Mouse (Mus musculus) cerebellum, adult 9-11 months (tissue): ENCODE data around the gene Rbfox3.
A peak's percentile ranks its signal among the peaks of the same experiment; 100 is the strongest.

ENCODE experiments used
- DNase-seq: peaks from one replicate; pipeline ENCODE4 v3.0.0; 2022

The Rbfox3 gene

DNA sequence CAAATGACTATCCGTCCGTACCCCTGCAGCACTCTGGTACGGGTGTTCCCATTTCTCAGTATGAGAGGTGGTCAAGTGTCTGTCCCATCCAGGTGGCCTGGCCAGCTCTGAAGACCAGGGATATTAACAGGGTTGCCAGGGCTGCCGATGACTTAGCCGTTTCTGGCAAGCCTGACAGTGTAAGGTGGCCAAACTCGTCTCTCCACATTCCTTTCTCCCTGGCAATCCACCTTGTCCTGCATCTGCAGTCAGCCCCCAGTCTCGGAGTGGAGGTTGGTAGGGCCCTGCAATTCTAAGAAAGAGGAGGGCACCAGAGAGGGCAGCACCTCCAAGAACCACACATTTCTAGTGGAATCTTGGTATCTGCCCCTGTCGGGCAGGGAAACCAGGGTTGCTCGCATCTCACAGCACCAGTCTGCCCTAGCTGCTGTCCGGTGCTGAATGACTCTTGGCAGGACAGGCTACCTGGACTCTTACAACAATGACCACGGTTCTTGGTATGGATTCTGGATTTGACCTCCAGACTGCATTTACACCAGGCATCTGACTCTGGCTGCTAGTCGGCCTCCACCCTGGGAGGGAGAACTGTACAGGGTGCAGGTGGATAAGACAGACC, 370.9 kb downstream of the Rbfox3 start:
- DNase-seq: peak; percentile 46

DNA sequence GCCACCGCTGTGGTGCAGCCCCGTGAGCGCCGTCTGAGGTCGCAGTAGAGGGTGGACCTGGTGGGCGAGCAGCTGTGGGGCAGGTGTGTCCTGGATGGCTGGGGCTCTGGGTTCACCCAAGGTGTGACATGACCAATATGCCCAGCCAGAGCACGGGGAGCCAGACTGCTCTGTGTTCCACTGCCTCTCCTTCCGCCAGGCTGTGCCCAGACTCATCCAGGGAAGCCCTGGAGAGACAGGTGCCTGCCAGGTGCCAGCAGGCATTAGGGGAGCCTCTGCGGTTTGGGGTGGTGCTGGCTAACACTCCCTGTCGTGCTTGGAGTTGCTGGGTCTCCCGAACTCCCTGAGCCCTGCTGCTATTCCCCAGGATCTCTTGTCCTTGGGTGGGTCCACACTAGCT, 373.4 kb downstream of the Rbfox3 start:
- DNase-seq: peak; percentile 58

DNA sequence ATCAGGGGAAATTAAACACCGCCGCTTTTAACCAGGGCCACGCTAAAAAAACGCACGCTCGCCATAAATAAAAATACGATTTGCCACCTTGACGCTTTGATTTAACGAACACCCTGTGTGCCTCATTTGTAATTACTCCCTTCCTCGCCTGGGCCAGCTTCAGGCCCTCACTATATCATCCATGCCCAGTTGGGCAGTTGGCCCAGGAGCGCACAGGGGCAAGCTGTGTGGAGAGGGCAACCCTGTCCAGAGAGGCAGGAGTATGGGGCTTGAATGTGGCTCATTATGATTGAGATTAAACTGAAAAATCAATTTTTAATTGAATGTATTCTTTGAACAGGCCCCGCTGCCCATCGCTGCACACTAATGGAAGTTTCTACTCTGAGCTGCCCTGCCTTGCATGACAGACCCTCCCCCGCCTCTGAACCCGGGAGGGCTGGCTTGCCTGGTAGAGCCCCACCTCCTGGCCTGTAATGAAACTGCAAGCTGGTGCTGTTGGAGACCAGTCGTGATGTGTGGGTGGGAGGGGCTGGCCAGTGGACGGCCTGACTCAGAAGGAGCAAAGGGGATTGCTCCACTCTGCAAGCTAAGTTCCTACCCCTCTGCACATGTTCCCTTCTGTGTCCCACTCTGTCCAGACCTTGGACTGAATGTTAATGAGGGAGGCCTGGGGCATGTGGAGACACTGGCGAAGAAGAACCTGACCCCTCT, 376.9 kb downstream of the Rbfox3 start:
- no peak for DNase-seq

DNA sequence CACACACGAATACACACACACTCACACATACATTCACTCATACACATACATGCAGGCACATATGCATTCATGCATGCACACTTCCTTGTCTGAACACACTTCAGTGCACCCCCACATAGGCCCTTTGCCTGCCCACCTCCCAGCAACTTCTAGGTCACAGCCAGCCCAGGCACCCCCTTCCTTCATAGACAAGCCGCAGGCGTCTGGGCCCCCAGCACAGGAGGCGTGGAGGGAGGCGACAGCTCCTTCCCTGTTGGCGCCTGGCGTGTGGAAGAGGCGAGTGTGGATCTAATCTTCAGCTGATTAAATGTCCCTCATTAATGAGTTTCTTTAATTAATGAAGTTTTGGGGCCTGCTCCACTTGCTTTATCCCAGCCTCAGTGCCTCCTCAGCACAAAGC, 381.1 kb downstream of the Rbfox3 start:
- no peak for DNase-seq

DNA sequence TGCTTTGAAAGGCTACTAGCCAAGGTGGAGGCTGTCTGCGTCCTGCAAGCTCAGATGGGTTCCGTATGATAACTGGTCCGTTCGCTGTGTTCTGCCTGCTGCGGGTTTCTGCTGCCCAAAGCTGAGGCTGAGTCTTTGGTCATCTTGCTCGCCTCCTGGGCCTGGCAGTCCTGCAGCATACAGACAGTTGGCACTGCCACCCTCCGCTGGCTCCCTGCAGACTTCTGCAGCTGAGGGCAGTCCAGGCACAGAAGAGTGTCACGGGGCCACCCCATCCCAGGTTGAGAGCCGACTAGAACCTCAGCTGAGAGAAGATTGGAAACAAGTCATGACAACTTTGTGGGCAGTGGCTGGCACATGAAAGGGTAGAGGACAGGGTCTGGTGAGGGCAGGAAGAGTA, 382.6 kb downstream of the Rbfox3 start:
- peak; percentile 74 for DNase-seq

DNA sequence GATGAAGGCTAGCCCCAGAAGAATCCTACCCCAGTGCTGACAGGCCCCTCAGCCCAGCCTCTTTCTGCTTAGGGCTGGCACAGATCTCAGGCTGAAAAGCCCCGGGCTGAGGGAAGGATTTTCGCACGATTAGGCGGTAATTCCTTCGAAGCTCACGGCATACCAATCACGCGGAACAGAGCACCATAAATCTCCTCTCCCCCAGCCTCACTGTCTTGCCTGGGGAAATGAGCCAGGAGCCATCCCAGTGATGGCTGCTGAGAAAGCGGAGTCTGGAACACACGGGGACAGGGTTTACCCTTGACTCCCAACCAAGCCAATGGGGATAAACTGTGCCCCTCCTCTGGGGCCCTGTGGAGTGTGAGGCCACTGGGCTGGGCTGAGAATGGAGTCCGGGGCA, 386.3 kb downstream of the Rbfox3 start:
- no peak for DNase-seq

DNA sequence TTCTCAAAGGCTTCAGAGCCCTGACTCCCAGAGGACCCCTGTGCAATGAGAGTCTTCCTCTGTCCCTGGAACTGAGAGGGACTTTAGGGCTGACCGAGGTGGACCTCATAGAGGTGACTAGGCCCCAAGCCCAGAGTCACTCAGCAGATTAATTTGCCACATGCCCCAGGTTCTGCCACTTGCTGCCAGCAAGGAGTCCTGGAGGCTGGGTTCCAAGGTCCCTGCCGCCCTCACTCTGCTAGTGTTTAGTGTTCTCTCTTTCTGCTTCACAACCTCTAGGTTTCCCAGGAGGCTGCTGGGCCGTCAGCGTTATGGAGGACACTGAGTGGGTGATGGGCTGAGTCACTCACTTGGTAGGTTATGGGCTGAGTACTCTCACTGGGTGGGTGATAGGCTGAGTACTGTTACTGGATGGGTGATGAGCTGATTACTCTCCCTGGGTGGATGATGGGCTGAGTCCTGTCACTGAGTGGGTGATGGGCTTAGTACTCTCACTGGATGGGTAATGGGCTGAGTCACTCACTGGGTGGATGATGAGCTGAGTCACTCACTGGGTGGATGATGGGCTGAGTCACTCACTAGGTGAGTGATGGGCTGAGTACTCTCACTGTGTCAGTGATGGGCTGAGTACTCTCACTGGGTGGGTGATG, 387.8 kb downstream of the Rbfox3 start:
- DNase-seq: peak; percentile 77

DNA sequence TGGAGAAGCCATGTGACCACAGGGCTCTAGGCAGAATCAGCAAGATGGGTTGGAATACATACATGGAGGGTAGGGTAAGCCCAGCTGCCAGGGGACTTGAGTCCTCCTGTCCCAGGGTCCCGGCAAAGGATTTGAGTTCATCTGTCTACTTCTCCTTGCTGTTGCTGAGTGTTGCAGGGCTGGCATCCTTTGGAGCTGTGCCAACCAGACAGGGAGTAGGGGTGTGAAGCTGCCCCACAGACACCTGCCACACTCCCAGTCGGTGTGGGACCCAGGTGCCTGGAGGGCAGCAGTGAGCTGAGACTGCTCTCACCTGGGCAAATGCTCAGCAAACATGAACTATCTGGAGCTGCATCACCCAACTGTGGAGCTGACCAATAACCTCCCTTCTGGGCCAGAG, 390.5 kb downstream of the Rbfox3 start:
- no peak for DNase-seq

DNA sequence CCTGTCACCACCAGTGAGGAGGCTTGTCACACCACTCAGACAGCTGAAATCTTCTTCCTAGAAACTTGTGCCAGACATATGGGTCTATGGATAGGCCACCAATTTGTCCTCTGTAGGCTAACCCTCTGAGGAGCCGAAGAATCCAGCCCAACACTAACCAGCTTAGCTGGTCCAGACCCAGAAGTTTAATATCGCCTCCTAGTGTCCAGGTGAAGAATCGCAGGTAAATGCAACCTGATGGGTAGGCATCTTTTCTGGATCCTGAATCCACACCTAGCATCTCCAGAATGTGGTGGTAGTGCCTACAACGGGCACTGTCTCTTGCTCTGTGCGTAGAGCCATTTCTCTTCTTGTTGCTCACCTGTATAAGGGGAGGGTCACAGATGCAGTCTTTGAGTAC, 391.1 kb downstream of the Rbfox3 start:
- DNase-seq: no peak

DNA sequence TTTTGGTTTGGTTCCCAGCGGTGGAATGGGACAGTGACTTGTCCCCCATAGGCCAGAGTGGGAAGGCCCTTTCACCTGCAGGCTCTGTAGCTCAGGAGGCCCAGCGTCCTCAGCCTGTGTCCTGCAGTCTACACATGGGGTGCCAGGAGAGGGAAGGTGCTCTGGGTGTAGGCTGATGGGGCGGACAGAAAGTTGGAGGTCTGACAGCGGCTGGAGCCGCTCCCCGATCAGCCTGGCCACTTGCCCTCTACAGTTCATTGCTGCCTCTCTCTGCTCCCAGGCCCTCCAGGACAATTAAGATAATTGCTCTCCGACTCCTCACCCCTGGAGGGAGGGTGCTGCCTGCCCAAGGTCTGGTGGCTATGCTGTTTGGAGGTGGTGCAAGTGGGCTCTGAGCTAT, 392.7 kb downstream of the Rbfox3 start:
- no peak for DNase-seq

DNA sequence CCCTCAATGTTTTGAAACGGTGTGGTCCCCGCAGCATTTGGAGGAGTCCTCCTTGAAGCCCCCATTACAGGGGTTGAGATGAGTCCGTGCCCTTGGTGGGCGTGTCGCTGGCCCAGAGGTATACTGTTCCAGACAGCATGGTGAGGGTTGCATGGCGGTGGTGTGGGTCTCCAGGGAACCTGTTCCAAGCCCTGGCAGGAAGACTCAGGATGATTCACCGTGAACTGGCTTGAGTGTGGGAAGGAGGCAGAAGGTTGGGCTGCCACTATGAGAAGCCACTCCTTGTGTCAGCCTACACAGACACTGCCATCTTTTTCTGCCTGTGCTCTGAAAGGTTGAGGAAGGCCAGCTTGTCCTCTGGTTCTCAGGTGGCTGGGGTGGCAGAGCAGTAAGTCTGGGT, 393.5 kb downstream of the Rbfox3 start:
- DNase-seq: no peak

DNA sequence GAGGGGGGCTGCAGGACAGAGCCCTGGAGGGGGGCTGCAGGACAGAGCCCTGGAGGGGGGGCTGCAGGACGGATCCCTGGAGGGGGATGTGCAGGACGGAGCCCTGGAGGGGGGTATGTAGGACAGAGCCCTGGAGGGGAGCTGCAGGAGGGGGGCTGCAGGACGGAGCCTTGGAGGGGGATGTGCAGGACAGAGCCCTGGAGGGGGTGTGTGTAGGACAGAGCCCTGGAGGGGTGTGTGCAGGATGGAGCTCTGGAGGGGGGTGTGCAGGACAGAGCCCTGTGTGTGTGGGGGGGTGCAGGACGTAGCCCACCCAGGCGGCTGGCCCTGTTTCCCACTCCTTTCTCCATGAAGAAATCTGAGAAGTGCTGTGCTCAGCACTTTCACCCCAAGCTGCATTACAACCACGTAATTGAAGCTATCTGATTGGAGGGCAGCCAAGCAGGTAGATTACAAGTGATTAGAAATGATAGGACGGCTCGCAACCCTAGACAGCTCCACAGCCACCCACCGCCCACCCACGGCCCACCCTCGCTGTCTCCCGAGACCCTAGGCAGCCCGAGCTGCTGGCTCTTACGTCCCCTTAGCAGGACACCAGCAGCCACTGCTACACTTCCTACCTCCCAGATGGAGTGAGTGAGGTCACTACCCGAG, 399.0 kb downstream of the Rbfox3 start:
- no peak for DNase-seq

DNA sequence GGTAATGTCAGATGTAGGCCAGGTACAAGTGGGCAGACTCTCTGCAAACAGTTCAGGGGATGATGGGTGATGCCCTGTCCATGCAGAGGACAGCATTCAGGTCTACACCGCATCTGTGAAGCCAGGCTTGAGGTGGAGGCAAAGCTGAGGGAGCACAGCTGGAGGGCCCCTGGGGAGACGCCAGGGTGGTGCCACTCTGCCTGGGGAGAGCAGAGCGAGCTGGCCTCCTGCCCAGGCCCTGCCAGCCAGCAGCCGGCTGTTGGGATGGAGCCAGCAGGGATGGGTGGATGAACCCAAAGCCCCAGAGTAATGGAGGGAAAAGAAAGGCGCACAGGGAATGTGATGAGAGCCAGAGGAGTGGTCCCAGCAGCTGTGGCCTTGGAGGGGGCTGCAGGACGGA, 399.5 kb downstream of the Rbfox3 start:
- DNase-seq: peak; percentile 59

DNA sequence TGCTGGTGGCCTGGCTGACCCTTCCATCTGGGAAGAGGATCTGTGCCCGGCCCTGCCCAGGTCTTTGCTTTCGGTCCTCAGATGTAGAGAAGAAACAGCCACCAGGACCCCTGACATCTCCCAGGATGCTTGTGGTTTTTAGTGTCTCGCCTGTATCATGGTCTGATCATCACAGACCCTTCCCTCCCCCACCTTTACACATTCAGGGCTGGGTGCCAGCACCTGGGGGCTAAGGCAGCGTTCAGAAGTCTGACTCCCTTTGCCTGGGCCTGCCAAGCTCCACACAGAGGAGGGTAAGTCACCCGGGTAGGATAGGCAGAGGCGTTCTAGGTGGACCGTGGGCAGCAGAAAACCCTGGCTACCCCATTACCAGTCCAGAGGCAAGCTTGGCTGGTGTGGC, 403.1 kb downstream of the Rbfox3 start:
- peak; percentile 56 for DNase-seq

DNA sequence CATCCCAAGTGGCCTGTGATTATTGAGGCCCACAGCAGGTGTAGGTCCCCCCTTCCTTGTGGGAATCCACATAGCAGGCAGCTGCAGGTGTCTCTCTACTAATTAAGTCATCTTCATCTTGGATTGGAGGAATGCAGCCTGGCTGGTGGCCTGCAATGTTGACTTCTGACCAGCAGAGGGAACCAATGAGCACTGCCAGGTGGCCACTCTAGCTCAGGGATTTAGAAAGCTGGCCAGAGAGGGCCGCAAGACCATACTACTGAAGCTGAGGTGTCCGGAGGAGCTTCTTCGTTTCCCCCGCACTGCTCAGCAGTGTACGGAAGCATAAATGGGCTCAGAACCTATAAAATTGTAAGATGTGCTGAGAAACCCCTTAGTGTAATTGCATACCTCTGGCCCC, 403.5 kb downstream of the Rbfox3 start:
- peak; percentile 84 for DNase-seq

DNA sequence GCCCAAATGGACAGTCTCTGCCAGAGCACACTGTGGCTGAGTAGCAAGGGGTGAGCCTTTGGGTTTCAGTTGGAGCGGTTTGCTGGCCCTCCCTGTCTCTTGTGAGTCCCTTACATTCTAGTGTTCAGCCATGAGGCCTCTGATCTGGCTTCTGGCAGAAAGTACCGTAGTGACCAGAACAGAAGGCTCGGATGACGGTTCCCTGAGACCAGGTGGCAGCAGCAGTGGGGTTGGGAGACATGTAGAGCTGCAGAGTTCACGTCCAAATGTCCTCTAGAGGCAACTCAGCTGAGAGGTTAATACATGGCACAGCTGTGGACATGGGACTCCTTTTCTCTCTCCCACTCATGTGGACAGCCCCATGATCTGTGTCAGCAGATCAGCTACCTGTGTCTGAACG, 404.3 kb downstream of the Rbfox3 start:
- DNase-seq: peak; percentile 77

DNA sequence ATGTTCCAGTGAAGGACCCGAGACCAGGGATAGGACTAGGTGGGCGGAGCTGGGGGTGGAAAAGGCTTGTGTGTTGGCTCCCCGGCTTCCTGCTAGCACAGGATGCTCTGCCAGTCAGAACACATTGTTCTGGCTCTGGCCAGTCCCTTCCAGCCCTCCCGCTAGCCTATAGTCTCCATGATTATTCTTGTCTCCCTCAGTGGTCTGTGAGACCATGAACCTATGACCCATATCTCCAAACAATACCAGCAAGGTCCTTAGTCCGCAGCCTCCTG, 407.3 kb downstream of the Rbfox3 start:
- DNase-seq: no peak

DNA sequence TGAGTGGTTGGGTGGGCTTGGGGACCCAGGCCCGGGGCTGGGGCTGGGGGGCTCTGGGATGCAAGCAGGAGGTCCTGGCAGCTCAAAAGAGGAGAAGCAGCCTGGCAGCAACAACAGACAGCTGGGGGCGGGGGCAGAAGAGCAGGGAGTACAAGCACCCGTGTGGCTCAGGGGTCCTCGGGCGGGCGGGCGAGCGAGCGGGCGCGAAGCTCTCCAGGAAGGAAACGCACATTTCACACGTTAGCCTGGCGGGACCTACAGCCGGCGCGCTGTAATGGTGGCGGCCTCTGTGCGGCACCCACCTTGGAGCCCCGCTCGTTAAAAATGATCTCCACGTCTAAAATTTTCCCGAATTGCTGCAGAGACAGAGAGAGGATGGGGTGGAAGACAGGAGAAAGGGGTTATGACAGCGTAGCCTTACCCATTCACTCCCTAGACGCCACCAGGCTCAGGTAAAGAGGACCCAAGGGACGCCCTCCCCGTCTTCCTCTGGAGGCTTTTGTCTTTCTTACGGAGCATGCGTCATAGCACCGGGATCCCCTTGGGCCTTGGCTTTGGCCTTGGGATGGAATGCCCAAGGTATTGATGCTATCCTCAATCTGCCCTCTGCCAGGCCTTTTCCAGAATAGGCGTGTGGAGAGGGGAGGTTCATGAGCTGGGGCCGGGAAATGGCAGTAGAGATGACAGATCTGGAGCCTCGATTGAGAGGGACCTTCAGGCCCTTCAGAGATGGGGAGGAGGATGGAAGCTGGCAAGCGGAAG, 407.8 kb downstream of the Rbfox3 start:
- DNase-seq: no peak

DNA sequence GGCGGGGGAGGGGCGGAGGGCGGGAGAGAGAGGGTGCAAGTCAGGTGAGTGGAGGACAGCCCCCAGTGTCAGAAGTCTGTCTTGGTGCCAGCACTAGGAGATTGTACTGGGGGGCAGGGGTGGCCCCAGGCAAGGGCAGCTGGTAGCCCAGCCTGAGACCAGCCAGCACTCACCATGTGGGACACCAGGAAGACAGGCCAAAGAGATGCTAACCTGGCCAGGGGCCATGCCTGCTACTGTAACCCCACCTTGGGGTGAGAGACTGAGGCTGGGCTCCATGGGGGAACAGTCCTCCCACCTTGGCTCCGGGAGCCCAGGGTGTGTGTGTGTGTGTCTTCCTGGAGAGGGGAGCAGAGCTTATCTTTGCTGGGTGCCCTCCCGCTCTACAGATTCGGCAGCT, 408.4 kb downstream of the Rbfox3 start:
- DNase-seq: peak; percentile 46

DNA sequence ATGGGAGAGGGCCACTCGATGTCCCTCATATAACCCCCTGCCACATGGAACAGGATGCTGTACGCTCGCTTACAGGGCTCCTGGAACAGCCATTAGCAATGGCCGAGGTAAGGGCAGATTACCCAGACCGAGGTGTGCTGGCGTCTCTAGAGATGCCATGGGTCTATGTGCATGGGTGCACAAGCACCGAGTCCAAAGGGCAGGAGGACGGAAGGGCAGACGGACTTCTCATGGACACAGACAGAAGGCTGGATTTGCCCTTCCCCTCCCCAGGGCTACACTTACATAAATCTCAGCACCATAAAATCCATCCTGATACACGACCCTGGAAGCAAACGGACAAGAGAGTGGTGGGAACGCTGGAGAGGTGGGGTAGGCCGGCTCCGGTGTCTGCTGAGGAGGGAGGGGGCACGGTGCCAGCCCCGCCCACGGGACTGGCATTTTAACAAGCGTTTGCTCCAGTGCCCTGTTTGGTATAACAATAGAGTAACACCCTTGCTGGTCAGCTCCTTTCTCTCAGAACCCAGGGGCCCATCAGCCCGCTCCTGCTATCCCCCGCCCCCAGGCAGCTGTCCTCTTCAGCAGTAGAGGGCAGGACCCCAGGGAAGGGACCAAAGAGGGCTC, 415.2 kb downstream of the Rbfox3 start:
- DNase-seq: peak; percentile 48

DNA sequence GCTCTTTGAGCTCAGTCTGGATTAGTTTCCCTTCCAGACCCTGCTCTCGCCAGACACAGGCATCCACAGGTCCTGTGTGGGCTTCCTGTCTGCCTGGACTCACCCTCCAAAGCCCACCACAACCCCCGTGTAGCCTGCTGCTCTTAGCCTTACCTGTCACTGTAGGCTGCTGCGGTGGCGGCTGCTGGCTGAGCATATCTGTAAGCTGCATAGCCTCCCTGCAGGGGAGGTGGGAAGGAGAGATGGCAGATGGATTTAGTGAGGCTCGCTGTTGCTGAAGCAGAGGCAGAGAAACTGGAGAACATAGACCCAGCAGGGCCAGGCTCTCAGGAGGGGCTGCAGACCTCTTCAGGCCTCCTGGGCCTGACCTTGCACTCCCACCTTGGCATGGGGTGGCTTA, 416.3 kb downstream of the Rbfox3 start:
- DNase-seq: no peak

DNA sequence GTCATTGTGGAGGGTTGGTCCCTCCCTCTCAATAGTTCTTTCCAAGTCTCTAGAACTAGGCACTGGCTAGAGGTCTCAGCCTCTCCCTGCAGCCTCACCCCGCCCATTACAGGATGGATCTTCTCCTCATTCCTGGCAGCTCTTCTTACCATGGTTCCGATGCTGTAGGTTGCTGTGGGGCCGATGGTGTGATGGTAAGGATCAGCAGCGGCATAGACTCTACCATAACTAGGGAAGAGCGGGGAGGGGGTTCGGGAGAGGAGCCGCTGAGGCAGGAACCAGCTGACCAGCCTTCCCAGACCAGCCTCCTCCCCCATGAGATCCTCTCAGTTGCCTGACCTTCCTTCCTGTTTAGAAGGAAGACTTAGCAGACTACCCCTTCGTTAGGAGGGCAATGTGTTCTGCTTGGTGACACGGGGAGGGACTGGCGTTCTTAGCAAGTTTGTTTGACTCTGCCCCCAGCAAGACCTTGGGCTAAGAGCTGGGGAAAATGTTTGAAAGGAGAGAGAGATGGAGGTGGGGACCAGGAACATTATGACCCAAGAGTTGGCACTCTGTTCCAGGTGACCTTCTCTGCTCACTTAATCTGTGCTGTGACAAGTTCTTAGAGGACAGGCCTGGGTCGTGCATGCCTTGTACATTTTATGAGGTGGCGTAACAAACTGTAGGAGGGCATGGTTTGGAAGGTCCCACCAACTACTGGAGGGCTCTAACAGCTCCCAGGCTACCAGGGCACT, 417.2 kb downstream of the Rbfox3 start:
- DNase-seq: no peak
